Mouse (Mus musculus): ENCODE measurements at regions not wholly inside any gene's neighbourhood (a gene's known extent, or its start where the extent isn't known, plus 50 kb on each side); places are given as distances from the start of the nearest gene placed in this dataset.
A peak's percentile ranks its signal among the peaks of the same experiment; 100 is the strongest.

DNA sequence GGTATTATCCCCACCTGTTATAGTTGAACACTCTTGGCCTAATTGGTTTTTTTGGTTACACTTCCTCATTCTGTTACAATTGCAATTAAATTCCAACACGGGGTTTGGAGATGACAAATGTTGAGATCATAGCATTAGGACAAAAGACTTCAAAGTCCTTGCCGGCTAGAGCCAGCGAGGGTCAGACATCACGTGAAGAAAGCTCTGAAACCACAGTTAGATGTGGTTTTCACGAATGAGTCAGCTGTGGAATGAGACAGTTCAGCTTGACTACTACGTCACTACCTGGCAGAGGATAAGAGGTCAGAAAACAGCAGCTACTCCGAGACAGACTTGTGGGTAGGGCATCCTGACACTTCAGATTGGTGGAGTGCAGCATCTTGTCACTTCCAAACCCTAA is 55.5 kb upstream of the Trio start:
- DNase-seq (ENCODE audit: low spot score in 2 of 2), result no peak

DNA sequence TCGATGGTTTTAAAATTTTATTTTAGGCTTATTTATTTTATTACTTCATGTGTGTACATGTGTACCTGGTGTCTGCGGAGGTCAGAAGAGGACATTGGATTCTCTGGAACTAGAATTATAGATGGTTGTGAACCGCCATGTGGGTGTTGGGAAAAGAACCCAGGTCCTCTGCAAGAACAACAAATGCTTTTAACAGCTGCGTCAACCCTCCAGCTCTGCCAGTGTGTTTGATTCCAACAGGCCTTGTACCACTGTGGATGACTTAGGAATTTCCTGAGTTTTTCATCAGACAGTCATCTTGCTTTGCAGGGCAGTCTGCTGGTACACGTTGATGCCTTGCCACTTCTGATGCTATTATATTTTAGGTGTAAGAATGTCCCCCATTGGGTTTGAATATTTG is 56.8 kb upstream of the Trio start:
- no peak for DNase-seq (ENCODE audit: low spot score in 2 of 2)

DNA sequence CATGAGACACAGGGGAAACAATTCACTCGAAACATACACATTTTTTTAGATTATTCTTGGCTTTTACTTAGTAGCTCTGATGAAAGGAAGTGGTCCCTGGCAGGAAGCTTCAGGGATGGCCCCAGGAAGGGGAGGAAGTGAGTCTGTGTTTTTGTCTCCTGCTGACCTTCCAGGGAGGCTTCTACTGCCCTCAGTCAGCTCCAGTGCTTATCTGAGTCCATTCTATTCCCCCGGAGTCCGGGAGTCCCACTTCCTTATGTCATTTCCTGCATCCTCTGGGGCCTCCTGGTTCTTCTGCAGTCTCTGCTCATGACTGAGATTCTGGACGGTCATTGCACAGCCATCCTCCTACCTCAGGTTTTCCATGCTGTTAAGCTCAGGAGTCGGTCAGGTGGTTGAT is 80.3 kb upstream of the Trio start:
- DNase-seq (ENCODE audit: low spot score in 2 of 2), result no peak

DNA sequence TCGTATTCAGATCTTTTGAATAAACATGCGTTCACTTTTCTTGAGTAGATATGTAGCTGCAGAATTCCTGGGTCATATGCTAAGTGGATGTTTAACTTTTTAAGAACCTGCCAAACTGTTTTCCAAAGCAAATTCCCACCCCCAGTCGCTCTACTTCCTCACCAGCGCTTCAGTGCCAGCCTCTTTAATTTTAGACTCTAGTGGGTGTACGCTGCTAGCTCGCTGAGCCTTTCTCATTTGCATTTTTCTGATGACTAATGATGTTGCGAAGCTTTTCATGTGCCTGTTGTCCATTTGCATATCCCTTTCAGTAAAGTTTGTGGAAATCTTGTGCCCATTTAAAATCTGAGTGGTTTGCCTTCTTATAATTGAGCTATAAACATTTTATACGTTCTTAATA is 84.3 kb upstream of the Trio start:
- DNase-seq (ENCODE audit: low spot score in 2 of 2), result peak; percentile 51 to 60

DNA sequence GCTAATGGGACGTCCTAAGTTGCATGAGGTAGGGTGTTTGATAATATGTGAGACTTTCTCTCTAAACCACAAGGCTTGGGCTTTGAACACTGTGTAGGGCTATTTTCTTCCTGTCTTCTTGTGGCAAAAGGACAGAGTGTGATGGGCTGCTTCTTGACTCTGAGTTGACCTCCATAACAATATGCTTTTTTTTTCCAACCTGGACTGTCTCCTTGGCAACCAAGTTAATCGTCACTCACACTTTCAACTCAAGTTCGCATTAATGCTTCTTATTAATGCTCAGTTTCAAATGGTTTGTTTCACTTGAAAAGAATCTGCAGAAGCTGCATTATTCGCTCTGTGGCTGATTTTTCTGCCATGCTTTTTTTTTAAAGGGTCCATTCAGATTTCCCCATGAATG is 87.8 kb upstream of the Trio start:
- no peak for DNase-seq (ENCODE audit: low spot score in 2 of 2)

DNA sequence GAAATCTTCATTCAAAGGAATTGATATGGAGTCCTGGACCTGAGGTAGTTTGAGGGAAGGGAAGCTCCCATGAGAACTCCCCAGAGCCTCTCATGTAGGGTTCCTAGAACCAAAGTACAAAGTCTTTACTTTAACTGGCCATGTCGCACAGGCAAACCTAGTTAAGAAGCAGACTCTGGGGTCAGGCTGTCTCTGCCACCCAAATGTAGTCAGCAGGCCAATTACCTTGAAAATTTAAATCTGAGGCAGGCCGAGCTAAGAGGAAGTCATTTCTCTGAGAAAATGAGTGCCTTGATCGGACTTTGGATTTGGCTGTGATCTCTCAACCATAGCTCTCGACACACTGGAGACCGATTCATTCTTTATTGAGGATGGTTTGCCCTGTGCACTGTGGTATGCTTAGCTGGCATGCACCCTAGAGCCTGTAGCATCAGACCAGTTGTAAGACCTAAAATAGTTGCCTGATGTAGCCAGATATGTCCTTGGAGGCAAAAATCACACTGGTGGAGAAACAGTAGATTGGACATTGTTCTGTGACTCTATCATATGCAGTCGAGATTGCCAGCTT is 88.6 kb upstream of the Trio start:
- no peak for DNase-seq (ENCODE audit: low spot score in 2 of 2)

DNA sequence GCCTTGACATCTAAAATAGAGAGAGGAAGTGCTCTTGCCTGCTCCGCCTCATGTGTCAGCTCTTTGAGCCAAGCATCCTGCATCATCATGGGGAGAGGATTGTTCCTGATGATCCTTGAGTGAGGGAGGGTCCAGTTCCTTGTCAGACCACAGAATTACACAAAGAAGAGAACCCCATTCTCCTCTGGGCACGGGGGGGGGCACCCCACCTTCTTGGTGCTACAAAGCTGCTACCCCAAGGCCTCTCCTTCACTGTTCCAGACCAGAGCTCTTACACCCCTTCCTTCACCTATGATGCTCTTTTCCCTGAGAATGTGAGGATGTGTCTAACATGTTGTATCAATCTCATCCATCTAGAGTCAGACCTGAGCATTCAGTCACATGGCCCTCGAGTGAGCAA is 76.7 kb upstream of the Dnah5 start:
- no peak for DNase-seq (ENCODE audit: low spot score in 2 of 2)

DNA sequence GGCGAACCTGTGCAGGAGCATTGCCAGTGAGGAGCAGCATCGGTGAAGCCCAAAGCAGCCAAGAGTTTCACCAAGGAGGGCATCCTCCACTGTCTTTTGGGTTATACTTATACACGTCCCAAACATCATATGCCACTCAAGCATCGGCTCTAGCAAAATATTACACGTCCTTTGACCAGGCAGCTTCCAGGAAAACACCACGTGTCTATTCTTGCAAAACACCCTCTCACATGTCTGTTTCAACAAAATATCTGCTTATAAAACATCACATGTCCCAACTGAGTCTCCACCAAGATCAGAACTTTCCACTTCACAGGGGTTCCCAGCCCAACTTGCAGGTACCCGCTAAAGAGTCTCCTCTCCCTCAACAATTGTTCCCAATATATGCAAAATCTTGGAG is 74.0 kb upstream of the Dnah5 start:
- DNase-seq (ENCODE audit: low spot score in 2 of 2), result no peak

DNA sequence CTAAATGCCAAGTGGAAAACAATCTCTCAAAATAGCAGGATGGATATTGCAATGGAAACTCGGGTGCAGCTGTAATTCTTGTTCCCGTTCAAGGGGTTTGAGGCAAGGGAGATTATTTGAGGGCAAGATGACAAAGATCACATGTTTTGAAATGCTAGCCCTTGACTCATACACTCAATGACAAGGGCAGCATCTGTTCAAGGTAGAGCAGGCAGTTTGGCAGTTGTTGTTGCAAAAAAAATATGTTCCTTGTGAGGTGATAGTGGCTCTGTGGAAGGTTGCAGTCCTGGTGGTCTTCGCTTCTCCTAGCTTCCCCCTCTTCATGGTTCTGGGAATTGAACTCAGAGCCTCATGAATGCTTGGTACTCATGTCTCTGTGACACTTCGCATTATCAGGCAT is 72.0 kb upstream of the Dnah5 start:
- DNase-seq (ENCODE audit: low spot score in 2 of 2), result no peak

DNA sequence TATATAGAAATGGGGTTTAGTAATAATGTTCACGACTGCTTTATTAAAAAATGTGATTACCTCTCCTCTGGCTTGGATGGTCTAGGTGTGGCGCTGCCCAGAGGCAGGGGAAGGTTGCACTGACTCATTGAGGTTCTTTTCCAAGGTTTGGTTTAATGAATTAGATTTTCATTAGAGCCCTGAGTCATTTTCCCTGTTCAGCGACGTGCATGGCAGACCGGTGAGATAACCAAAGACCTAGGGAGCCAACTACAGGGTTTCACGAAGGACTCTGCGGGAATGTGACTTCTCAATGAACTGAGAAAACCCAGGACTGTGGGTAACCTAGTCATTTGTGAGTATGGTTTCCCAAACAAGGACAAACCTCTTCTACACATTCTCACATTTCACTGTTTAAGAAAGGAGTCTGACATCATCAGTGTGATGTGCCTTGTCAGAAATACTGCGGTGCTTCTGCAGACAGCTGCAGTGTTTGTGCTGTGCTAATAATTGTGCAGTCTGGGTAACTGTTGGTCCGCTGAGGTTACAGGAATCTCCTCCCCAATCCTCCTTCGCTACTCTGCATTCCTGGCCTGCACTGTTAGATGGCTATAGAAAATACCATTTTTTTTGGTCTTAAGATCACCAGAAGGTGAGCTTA is 70.3 kb upstream of the Dnah5 start:
- no peak for DNase-seq (ENCODE audit: low spot score in 2 of 2)

DNA sequence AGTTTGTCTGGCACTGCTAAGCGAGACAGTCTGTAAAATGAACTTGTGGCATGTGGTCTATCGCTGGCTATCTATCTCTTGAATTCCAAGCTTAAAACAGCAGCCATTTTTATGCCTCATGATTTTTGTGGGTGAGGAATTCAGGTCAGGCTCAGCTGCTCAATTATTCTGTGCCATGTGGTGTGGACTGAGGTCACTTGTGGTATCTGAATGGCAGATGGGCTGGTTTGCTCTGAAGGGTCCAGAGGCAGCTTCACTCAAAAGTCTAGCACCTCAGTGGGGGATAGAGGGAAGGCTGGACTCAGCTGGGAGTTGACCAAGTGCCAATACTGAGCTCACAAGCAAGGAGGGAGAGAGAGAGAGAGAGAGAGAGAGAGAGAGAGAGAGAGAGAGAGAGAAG is 69.3 kb upstream of the Dnah5 start:
- no peak for DNase-seq (ENCODE audit: low spot score in 2 of 2)

DNA sequence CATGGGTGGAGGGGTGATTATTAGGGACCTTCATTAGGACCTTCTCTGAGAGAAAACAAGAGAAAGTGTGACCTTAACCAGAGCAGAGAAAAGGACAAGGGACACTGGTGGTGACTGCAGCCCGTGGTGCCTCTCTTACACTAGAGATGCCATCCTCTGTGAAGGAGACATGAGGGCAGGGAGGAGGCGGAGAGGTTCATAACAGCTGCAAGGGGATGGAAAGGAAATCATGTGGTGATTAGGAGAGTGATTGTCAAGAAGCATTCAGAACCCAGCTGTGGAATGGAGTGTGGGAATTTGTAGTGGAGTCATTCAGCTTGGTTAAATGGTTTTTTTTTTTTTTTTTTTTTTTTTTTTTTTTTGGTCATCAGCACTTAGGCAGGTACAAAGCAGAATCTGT is 64.7 kb upstream of the Dnah5 start:
- no peak for DNase-seq (ENCODE audit: low spot score in 2 of 2)

DNA sequence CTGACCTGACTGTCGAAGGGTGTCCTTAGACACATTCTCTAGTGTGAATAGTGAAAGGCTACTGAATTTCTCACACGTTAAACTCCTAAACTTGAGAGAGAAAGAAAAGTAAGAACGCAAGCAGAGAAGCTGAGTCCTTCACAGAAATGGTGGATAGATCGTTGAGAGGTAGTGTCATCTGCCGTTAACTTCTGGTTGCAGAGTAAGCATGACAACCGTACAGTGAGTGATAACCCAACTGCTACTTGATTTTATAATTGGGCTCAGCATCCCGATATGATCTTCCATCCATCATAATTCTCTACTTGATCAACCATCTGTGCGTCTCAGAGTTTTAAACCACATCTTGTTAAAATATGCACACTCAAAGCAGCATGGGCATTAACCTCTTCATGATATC is 63.3 kb upstream of the Dnah5 start:
- DNase-seq (ENCODE audit: low spot score in 2 of 2), result no peak

DNA sequence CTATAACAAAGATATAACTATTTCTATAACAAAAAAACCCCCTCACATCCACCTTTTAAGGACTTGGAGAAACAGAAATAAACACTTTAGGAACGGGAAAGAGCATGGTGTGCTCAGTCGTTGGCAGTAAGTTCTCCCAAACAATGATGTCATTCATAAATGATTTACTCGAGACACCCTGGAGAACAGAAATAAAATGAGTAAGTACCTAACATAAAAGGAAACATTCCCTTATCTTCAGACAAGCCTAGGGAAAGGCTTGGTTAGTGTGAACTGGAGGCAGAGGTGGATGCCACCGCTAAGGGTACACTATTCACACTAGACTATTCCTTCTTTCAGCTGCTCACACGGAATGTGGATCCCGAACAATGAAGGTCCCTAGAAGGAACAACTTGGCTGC is 62.2 kb upstream of the Dnah5 start:
- DNase-seq (ENCODE audit: low spot score in 2 of 2), result no peak

DNA sequence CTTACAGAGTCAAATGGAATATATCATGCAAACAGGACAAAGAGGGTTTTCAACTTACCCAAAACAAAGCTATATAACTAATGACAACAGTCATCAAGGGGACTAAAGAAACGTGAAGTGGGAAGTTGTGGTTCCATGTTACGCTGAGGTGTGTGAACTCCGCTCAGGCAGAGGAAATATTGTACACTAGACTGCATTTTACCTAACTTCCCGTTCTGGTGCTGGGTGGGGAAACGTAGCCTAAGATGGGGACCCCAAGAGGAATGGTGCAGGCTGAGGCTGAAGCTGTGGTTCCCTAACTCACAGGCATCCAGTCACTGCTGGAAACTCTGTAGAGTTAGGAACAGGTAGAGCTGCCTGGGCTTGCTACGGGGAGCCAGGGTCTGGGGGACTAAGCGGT is 59.3 kb upstream of the Dnah5 start:
- DNase-seq (ENCODE audit: low spot score in 2 of 2), result no peak

DNA sequence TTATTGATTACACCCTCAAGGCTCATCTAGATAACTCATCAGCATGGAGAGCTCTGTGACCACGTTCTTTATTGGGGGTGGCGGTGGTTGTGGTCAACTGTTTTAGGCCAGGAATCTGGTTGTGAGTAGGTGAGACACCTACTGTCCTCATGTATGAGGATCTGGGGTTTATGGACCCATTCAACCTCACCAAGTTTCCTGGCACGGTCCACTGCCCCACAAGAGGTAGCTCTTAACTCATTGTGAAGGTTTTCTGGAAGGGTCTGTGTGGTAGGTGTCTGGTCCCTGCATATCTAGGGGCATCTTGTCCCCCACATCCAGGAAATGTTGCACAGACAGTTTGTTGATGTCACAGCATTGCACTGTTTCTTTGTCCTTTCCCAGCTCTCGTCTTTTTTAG is 58.7 kb upstream of the Dnah5 start:
- no peak for DNase-seq (ENCODE audit: low spot score in 2 of 2)

DNA sequence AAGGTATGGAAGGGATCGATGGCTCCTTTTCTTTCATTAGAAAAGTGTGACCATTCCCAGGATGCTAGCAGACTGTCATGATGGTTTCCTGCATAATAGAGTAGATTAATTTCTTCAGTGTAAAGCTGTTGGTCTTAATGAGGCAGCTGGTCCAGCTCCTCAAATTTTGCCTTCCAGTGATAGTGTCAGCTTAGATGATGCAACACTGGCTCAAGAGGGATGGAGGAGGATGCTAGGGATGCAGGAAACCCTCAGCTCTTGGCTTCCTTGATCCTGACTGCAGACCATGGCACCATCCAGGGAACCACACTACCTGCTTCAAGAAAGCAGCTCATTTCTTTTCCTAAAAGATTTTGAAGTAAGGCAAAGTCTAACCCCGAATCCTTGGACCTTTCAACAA is 51.9 kb upstream of the Dnah5 start:
- DNase-seq (ENCODE audit: low spot score in 2 of 2), result no peak
